Mouse (Mus musculus) embryonic fibroblast, embryonic 13.5 days (primary cell): ENCODE measurements at regions not wholly inside any gene's neighbourhood (a gene's known extent, or its start where the extent isn't known, plus 50 kb on each side); places are given as distances from the start of the nearest gene placed in this dataset.

Source experiments
- CTCF ChIP-seq: IDR thresholded peaks from 2 replicates; pipeline ENCODE4 v1.5.1; 2011; ENCODE audit warnings: mild to moderate bottlenecking, control low read depth, low read length, moderate library complexity, borderline replicate concordance; ENCODE audit not compliant: insufficient read depth
- POLR2A ChIP-seq: IDR thresholded peaks from 2 replicates; pipeline ENCODE4 v1.6.1; 2011; ENCODE audit warnings: low read depth, mild to moderate bottlenecking, control low read depth, low read length, moderate library complexity

DNA sequence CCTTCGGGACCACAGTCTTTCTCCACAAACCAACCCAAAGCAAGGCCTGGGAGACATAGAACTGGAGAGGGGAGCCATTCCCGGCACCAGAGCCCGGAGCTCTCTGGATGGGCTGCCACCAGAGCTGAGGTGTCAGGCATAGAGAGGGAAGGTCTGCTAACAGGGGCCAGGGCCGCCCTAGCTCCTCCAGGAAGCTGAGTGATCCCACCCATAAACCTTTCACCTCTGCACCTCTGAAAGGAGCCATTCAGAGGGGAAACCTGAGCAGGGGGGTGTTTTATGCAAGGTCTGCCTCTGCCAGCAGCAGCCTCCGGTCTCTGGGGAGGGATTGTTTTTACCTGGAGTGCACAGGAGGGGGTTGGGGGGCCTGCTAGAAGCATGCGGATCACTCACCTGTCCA is 69.4 kb upstream of the Brd7 start:
- TF ChIP-seq CTCF (no peak), POLR2A (no peak)
